Mouse (Mus musculus) lung, postnatal 0 days (tissue): ENCODE results near the gene Ipo8. TPM values are rescaled to one million over a fixed set of nuclear protein-coding genes. Genes with fewer than 3 reads are reported as not detected.

Experiments
- ATAC-seq: fragments of 200-750 bp; cut with Nextera tagmentation; 2 replicates; pipeline ENCODE4 v1.8.0; 2017; ENCODE audit warnings: moderate library complexity
- DNase-seq: peaks from one replicate; pipeline ENCODE4 v3.0.0-alpha.2; 2016; ENCODE audit warnings: low spot score
- H3K27ac ChIP-seq: fragments of 300-500 bp; sonication (generic); 2 replicates; pipeline ENCODE4 v1.5.1; 2014; ENCODE audit warnings: antibody characterized with exemption, mild to moderate bottlenecking, low read length, mixed read lengths
- H3K27me3 ChIP-seq: fragments of 300-500 bp; sonication (generic); replicated peaks from 2 replicates; pipeline ENCODE4 v1.6.1; 2014; ENCODE audit warnings: low read length, mixed read lengths; ENCODE audit not compliant: insufficient read depth
- H3K36me3 ChIP-seq: fragments of 300-500 bp; sonication (generic); 2 replicates; pipeline ENCODE4 v1.6.1; 2014; ENCODE audit warnings: low read length, mixed read lengths; ENCODE audit not compliant: insufficient read depth
- H3K4me1 ChIP-seq: fragments of 300-500 bp; sonication (generic); 2 replicates; pipeline ENCODE4 v1.6.1; 2014; ENCODE audit warnings: antibody characterized with exemption, low read depth, low read length, mixed read lengths; ENCODE audit not compliant: insufficient read depth
- H3K4me2 ChIP-seq: fragments of 300-500 bp; sonication (generic); replicated peaks from 2 replicates; pipeline ENCODE4 v1.6.1; 2014; ENCODE audit warnings: low read depth, mild to moderate bottlenecking, low read length, moderate library complexity, mixed read lengths
- H3K4me3 ChIP-seq: fragments of 300-500 bp; sonication (generic); 2 replicates; pipeline ENCODE4 v1.5.1; 2014; ENCODE audit warnings: low read depth, low read length
- H3K9ac ChIP-seq: fragments of 300-500 bp; sonication (generic); replicated peaks from 2 replicates; pipeline ENCODE4 v1.6.1; 2014; ENCODE audit warnings: low read depth, mild to moderate bottlenecking
- H3K9me3 ChIP-seq: fragments of 300-500 bp; sonication (generic); 2 replicates; pipeline ENCODE4 v1.6.1; 2016; ENCODE audit warnings: low read length, mixed read lengths
- CTCF ChIP-seq: IDR thresholded peaks from 2 replicates; pipeline ENCODE4 v1.5.1; 2016; ENCODE audit warnings: antibody characterized with exemption, mild to moderate bottlenecking
- EP300 ChIP-seq: IDR thresholded peaks from 2 replicates; pipeline ENCODE4 v1.6.1; 2016; ENCODE audit warnings: antibody characterized with exemption, mild to moderate bottlenecking, control low read depth
- WGBS: fragments of 180-500 bp; shearing (Covaris S2); extraction: QIAGEN DNeasy Blood & Tissue Kit; methylation state at CpG from one replicate; pipeline ENCODE4 v1.1.7; 2014; 5-methylcytosine and 5-hydroxymethylcytosine counted together
- polyA plus RNA-seq: library from polyadenylated mRNA; unstranded; fragments of >200 nt; fragmentation: Nextera tagmentation; extraction: Ambion mirVana; gene quantifications from 2 replicates; pipeline ENCODE4 v1.2.1, GENCODE M21; 2015

Gene Ipo8
- polyA plus RNA-seq, 1 experiment from 2014 or later = 11.9 TPM

- no peaks in the 10 kb centered on the region for H3K4me1 ChIP-seq
- no peak overlapping the region for H3K4me2 ChIP-seq
- ATAC-seq = no peak
- no peak overlapping the region for H3K27ac ChIP-seq
- TF ChIP-seq EP300 (no peak), CTCF (no peak)
- no peak overlapping the region for H3K9ac ChIP-seq
- H3K9me3 ChIP-seq = no peaks in the 10 kb centered on the region
- no peaks in the 10 kb centered on the region for H3K36me3 ChIP-seq
- WGBS = 51% methylated on average over 8 of the region's 8 CpGs
- H3K27me3 ChIP-seq = no peaks in the 10 kb centered on the region
- DNase-seq = peak; percentile 17
- H3K4me3 ChIP-seq = no peak overlapping the region
Observed at GRCm38 (mm10) chr6:148740521-148741226, 90.6 kb downstream of the Ipo8 start.

DNA sequence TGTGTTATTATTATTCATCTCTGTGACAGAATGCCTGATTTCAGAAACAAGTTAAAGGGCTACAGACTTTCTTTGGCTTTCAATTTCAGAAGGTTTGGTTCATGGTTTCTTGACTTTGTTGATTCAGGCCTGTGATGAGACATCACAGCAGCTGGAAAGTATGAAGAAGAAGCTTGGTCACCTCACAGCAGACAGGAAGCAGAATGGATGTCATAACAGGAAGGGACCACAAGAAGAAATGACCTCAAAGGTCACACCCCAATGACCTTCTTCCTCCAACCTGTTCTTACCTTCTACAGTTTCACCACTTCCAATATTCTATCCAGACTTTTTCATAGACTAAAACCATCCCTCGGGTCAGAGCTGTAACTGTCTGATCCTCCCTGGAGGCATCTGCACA is 94.9 kb downstream of the Ipo8 start:
- DNase-seq (no peak), ATAC-seq (no peak)
- Histone ChIP-seq H3K27me3 (no peaks in the 10 kb centered on the region), H3K4me1 (no peaks in the 10 kb centered on the region), H3K4me2 (no peak overlapping the region), H3K27ac (no peak overlapping the region), H3K9me3 (no peaks in the 10 kb centered on the region), H3K36me3 (no peaks in the 10 kb centered on the region), H3K9ac (no peak overlapping the region), H3K4me3 (no peak overlapping the region)
- TF ChIP-seq CTCF = no peak
- no peak for TF ChIP-seq EP300
- 78% methylated on average over 1 of the region's 1 CpGs for WGBS

DNA sequence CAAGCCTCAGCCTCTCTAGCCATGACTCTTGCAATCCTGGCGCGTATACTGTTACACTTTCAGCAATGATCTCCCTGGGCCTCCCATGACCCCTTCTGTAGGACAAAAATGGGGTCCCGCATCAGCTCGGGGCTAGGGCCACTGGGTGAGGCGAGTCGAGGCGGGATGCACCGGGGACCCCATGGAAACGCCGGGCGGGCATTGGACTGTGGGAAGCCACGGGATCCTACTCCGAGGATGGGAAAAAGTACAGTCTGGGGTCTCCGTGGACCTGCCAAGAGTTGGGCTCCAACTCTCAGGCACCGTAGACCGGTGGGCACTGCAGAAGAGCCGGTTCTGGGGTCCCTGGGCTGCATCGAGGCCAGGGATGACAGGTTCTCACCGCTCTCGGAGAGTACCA is 97.3 kb downstream of the Ipo8 start:
- DNase-seq (no peak), ATAC-seq (no peak)
- Histone ChIP-seq H3K4me3 (no peak overlapping the region), H3K9ac (no peak overlapping the region), H3K4me1 (no peaks in the 10 kb centered on the region), H3K27me3 (no peaks in the 10 kb centered on the region), H3K4me2 (no peak overlapping the region), H3K27ac (no peak overlapping the region), H3K9me3 (no peaks in the 10 kb centered on the region), H3K36me3 (no peaks in the 10 kb centered on the region)
- 93% methylated on average over 20 of the region's 20 CpGs for WGBS
- no peak for TF ChIP-seq CTCF
- TF ChIP-seq EP300 = no peak

- 81% methylated on average over 1 of the region's 1 CpGs for WGBS
- DNase-seq (no peak), ATAC-seq (no peak)
- no peak overlapping the region for H3K4me3 ChIP-seq
- no peaks in the 10 kb centered on the region for H3K9me3 ChIP-seq
- H3K27me3 ChIP-seq = no peaks in the 10 kb centered on the region
- H3K4me1 ChIP-seq = no peaks in the 10 kb centered on the region
- H3K36me3 ChIP-seq = no peaks in the 10 kb centered on the region
- no peak overlapping the region for H3K27ac ChIP-seq
- no peak overlapping the region for H3K9ac ChIP-seq
- no peak for TF ChIP-seq EP300
- TF ChIP-seq CTCF = no peak
- no peak overlapping the region for H3K4me2 ChIP-seq
Observed at GRCm38 (mm10) chr6:148732920-148733319, 98.3 kb downstream of the Ipo8 start.

DNA sequence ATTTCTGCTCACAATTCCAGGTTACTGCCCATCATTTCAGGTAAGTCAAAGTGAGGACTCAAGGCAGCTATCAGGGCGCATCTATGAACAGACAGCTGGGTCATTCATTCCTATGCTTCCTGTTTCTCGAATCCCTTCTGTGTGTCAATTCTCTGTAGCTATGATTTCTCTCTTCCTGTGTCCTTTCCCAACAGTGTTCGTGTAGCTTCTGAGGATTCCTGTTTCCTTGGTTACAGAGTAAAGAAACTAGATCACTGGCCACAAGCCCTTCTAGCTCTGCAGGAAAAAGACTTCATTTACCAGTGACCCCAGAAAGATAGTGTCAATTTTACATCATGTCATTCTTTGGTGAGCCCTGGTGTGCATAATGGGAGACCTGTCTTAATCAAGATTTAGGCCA is 102.7 kb downstream of the Ipo8 start:
- Histone ChIP-seq H3K4me1 (no peaks in the 10 kb centered on the region), H3K4me2 (no peak overlapping the region), H3K4me3 (no peak overlapping the region), H3K9ac (no peak overlapping the region), H3K27ac (no peak overlapping the region), H3K27me3 (no peaks in the 10 kb centered on the region), H3K9me3 (no peaks in the 10 kb centered on the region), H3K36me3 (no peaks in the 10 kb centered on the region)
- ATAC-seq (no peak), DNase-seq (no peak)
- no peak for TF ChIP-seq CTCF
- no peak for TF ChIP-seq EP300
- 37% methylated on average over 3 of the region's 3 CpGs for WGBS

- Histone ChIP-seq H3K4me3 (no peak overlapping the region), H3K27ac (no peak overlapping the region), H3K36me3 (no peaks in the 10 kb centered on the region), H3K27me3 (no peaks in the 10 kb centered on the region), H3K9ac (no peak overlapping the region), H3K4me1 (no peaks in the 10 kb centered on the region), H3K4me2 (no peak overlapping the region), H3K9me3 (no peaks in the 10 kb centered on the region)
- DNase-seq (no peak), ATAC-seq (no peak)
- WGBS = 53% methylated on average over 6 of the region's 6 CpGs
- TF ChIP-seq EP300 (no peak), CTCF (no peak)
Observed at GRCm38 (mm10) chr6:148727871-148728524, 103.3 kb downstream of the Ipo8 start.
